Mouse (Mus musculus) cortical plate, adult 2 months (tissue): ENCODE data around the gene Lbp. TPM values are rescaled to one million over a fixed set of nuclear protein-coding genes. Genes with fewer than 3 reads are reported as not detected.

Experiments used
- H3K27ac ChIP-seq: fragments of 200-500 bp; 2 replicates; pipeline ENCODE4 v1.5.1; 2012; ENCODE audit warnings: low read length, control low read depth, inconsistent platforms; ENCODE audit not compliant: insufficient read depth
- H3K4me1 ChIP-seq: fragments of 200-500 bp; 2 replicates; pipeline ENCODE4 v1.6.1; 2011; ENCODE audit warnings: low read length; ENCODE audit not compliant: control insufficient read depth, insufficient read depth
- H3K4me3 ChIP-seq: fragments of 200-500 bp; 2 replicates; pipeline ENCODE4 v1.5.1; 2011; ENCODE audit warnings: mild to moderate bottlenecking, low read length, control low read depth; ENCODE audit not compliant: insufficient read depth
- CTCF ChIP-seq: fragments of 200-500 bp; IDR thresholded peaks from 2 replicates; pipeline ENCODE4 v1.5.1; 2011; ENCODE audit warnings: mild to moderate bottlenecking, control low read depth, low read length; ENCODE audit not compliant: insufficient read depth; ENCODE audit errors: extremely low read depth
- POLR2A ChIP-seq: fragments of 200-500 bp; IDR thresholded peaks from 2 replicates; pipeline ENCODE4 v1.6.1; 2011; ENCODE audit warnings: mild to moderate bottlenecking, low read length, control low read depth; ENCODE audit not compliant: insufficient read depth; ENCODE audit errors: extremely low read depth
- polyA plus RNA-seq: library from polyadenylated mRNA; depleted of rRNA; stranded (reverse); fragments of >200 nt; gene quantifications from 2 replicates; pipeline ENCODE4 v1.2.3, GENCODE M21; 2012

Gene Lbp
- polyA plus RNA-seq, 1 experiment: 5.0 TPM

- no peak for TF ChIP-seq POLR2A
- TF ChIP-seq CTCF: no peak
- no peak overlapping the region for H3K27ac ChIP-seq
- H3K4me3 ChIP-seq: no peak overlapping the region
- H3K4me1 ChIP-seq: no peaks in the 10 kb centered on the region
These were observed 29.8 kb upstream of the Lbp start for GRCm38 (mm10) chr2:158276451-158276850.

GRCm38 (mm10) chr2:158276878-158277277 lies 29.4 kb upstream of the Lbp start:
- H3K4me3 ChIP-seq: no peak overlapping the region
- no peaks in the 10 kb centered on the region for H3K4me1 ChIP-seq
- no peak overlapping the region for H3K27ac ChIP-seq
- TF ChIP-seq POLR2A: no peak

GRCm38 (mm10) chr2:158279656-158280055 lies 26.6 kb upstream of the Lbp start:
- no peaks in the 10 kb centered on the region for H3K4me1 ChIP-seq
- no peak overlapping the region for H3K27ac ChIP-seq
- no peak overlapping the region for H3K4me3 ChIP-seq
- no peak for TF ChIP-seq CTCF
- TF ChIP-seq POLR2A: no peak

GRCm38 (mm10) chr2:158281497-158282205 lies 24.6 kb upstream of the Lbp start:
- TF ChIP-seq CTCF (no peak), POLR2A (no peak)
- H3K27ac ChIP-seq: no peak overlapping the region
- no peaks in the 10 kb centered on the region for H3K4me1 ChIP-seq
- H3K4me3 ChIP-seq: no peak overlapping the region

DNA sequence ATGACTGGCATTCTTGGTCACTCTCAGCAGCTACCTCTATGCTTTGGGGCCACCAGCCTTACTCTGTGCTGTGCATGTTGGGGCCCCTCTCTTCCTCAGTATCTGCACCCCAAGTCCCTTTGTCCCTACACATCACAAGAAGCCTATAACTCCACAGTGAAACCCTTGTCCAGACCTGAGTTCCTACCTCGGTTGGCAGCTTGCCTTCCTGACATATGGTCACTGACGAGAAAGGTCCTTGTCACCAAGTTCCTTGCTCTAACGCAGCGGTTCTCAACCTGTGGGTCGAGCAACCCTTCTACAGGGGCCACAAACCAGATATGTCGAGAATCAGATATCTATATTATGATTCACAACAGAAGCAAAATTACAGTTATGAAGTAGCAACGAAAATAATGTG lies 23.2 kb upstream of the Lbp start:
- TF ChIP-seq CTCF: no peak
- TF ChIP-seq POLR2A: no peak
- Histone ChIP-seq H3K27ac (no peak overlapping the region), H3K4me3 (no peak overlapping the region), H3K4me1 (no peaks in the 10 kb centered on the region)

- Histone ChIP-seq H3K27ac (no peak overlapping the region), H3K4me1 (no peaks in the 10 kb centered on the region), H3K4me3 (no peak overlapping the region)
- no peak for TF ChIP-seq POLR2A
These were observed 22.5 kb upstream of the Lbp start for GRCm38 (mm10) chr2:158283771-158284170.

GRCm38 (mm10) chr2:158284571-158284970 lies 21.7 kb upstream of the Lbp start:
- no peaks in the 10 kb centered on the region for H3K4me1 ChIP-seq
- TF ChIP-seq POLR2A (no peak), CTCF (peak; percentile 88)
- no peak overlapping the region for H3K27ac ChIP-seq
- no peak overlapping the region for H3K4me3 ChIP-seq

GRCm38 (mm10) chr2:158285655-158286054 lies 20.6 kb upstream of the Lbp start:
- no peak for TF ChIP-seq POLR2A
- no peak for TF ChIP-seq CTCF
- H3K4me1 ChIP-seq: no peaks in the 10 kb centered on the region
- no peak overlapping the region for H3K4me3 ChIP-seq
- no peak overlapping the region for H3K27ac ChIP-seq

GRCm38 (mm10) chr2:158295700-158296099 lies 10.6 kb upstream of the Lbp start:
- Histone ChIP-seq H3K4me1 (no peaks in the 10 kb centered on the region; the same call in 1 of the 2 replicates), H3K4me3 (no peak overlapping the region), H3K27ac (no peak overlapping the region)
- TF ChIP-seq CTCF (no peak), POLR2A (no peak)

GRCm38 (mm10) chr2:158299203-158299602 lies 7.1 kb upstream of the Lbp start:
- Histone ChIP-seq H3K27ac (no peak overlapping the region), H3K4me1 (no peaks in the 10 kb centered on the region; the same call in 1 of the 2 replicates), H3K4me3 (no peak overlapping the region)
- TF ChIP-seq POLR2A: no peak
